Mouse (Mus musculus) adrenal gland, adult 2 months (tissue): ENCODE measurements at regions not wholly inside any gene's neighbourhood (a gene's known extent, or its start where the extent isn't known, plus 50 kb on each side); places are given as distances from the start of the nearest gene placed in this dataset.
A peak's percentile ranks its signal among the peaks of the same experiment; 100 is the strongest.
"Not testable (repeated sequence)": the region's sequence is repeated elsewhere in the genome, so short reads cannot be mapped to it uniquely, and the experiment has no call there.

Source experiments
- DNase-seq: peaks from one replicate; pipeline ENCODE4 v3.0.0; 2021

DNA sequence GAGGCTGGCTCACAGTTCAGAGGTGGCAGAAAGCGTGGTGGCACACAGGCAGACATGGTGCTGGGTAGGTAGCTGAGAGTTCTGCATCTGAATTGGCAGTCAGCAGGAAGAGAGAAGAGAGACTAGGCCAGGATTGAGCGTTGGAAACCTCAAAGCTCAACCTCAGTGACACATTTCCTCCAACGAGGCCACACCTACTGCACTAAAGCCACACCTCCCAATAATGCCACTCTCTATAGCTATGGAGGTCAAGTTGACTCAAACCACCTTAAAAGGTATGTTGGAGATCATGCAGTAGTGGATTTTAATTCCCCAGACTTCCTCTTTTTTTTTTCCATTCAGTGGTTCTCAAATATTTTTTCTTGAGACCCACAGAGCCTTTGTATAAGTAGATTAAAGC lies 57.1 kb downstream of the Ccdc54 start:
- no peak for DNase-seq

DNA sequence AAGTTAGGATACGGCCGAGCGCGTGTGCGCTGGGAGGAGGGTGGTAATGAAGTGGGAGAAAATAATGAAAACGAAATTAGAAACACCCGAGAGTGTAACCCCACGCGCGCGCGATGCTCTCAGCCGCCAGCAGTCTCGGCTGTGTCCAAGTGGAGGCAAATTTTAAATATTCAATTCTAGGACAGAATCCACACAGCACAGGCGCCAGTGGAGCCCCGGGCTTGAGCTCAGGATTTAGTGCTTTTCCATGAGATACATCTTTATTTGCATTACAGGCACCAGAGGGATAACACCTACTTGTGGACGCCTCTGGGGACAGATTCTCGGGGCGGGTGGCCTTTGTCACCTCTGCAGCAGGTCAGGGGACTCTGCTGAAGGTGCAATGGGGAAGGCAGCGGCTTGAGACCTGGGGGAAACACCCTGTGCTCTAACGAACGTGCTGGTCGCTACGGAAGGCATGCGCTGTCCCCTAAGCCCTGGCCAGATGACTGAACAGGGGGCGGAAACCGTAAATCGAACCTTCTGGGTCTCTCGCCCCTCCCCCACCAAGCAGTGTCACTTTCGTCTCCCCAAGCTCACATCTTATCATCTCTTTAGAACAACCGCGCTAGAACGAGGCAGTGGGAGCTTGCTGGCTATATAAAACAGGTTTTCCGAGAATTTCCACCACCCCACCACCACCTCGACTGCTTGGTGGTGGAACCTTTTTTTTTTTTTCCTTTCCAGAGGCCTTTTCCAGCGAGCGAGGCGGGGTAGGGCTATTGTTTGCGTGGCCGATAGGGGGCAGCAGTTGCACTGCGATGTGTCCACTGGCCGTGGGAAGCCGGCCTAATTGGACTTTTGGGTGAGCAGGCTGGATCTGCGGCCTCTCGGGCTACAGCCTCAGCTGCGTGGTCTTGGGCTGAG lies 61.2 kb downstream of the Ccdc54 start:
- peak; percentile 91 for DNase-seq

DNA sequence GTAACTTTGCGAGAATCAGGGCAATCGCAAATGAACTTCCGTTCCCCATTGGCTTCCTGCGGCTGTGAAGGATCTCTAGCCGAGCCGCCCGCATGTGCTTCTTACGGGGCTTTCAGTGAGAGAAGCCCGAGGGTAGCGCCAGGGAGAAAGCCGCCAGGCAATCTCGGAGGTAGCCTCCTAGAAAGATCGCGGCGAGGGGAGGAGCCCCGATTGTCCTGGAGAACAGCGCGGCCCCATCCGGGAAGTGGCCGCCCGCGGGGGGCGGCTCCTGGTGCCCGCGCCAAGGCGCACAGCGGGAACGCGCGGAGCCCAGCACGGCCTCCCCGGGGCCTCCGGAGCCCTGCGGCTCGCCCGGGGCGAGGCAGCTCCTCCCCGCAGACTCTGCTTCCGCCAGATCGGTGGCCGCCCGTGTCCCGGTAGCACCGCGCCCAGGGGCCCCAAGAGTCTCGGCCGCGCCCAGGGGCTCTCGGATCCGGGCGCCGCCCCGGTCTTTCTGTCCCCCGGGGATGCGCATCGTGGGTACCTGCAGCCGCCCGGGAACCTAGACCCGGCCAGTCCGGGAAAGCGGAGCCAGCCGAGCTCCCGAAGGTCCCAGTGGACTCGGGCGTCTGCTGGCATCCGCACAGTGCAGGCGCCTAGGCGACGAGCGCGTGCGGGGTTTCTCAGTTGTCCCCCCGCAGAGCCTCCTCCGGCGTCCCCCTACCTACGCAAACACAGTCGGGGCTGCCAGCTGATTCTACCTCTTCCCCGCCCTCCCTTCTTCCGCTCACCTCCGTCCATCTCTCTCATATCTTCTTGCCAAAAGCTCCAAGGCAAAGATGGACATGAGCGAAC lies 62.1 kb downstream of the Ccdc54 start:
- peak; percentile 93 for DNase-seq

DNA sequence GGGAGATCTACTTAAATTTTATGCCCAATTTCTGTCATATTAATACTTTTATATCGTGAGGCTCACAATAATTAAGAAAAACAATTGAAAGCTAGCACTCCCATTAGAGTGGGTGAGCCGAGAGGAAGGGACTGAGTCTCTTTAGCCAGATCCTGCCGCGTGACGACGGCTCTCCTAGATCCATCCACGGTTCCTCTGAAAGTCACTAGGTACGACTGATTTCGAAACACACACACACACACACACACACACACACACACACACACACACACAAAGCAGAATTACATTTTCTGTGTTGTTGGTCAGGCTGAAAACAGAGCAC lies 62.6 kb downstream of the Ccdc54 start:
- DNase-seq: no peak

DNA sequence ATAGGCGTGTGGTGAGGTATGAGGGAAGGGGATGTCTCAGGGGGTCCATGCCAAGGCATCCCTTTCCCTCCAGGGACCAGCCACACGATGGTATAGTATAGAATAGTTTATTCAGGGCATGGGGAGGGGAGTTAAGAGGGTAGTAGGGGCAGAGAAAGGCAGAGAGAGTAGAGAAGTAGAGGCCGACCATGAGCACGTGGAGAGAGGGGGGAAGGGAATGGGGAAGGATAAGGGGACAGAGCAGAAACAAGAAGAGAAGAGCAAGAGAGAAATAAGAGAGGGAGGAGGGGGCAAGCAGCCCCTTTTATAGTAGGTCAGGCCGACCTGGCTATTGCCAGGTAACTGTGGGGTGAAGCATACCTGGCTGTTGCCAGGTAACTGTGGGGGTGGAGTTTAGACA lies 64.0 kb downstream of the Ccdc54 start:
- DNase-seq: not testable (repeated sequence)

DNA sequence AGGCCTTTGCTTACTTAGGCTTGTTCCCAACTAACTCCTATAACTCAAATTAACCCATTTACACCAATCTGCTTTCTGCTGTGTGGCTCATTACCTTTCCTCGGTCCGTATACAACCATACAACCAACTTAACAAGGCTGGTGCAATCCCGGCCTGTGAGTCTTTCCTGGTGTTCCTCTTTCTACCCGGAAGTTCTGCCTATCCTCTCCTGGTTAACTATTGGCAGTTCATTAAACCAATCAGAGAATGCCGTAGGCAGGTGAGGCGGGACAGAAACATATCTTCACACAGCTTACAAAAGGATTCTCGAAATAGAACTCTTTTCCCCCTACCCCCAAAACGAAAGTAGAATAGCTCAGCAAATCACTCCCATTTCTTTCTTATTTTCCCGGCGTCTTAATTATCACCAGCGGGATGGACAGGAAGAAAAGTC lies 65.0 kb downstream of the Ccdc54 start:
- DNase-seq: no peak

DNA sequence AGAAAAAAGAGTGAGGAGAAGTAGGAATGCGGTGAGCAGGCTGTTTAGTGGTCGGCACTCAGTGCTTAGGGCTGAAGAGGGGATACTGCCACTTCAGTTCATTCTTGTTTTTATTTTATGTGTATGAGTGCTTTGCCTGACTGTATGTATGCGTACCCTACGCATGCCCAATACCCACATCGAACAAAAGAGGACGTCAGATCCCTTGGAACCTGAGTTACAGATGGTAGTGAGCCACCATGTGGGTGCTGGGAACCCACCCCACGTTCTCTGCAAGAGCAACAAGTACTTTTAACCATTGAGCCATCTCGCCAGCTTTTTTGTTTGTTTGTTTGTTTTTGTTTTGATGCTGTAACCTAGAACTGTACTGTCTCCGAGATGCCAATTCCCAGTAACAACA lies 65.5 kb downstream of the Ccdc54 start:
- DNase-seq: no peak

DNA sequence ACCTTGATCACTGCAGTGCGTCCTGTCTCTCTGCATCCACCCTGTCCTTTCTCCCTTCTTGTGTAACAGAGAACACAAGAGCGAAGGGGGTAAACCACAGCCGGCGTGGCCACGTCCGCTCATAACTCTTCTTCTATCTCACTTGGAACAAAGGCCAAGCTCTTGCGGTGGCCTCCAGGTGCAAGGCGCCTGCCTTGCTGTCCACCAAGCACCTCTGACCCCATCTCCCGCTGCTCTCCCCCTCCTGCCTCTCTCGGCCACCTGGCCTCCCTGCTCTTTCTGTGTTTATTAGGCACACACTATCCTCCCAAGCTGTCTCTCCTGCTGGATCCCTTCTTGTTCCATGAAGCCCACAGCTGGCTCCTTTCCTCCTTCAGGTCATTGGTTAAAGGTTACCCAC lies 71.3 kb downstream of the Ccdc54 start:
- no peak for DNase-seq

DNA sequence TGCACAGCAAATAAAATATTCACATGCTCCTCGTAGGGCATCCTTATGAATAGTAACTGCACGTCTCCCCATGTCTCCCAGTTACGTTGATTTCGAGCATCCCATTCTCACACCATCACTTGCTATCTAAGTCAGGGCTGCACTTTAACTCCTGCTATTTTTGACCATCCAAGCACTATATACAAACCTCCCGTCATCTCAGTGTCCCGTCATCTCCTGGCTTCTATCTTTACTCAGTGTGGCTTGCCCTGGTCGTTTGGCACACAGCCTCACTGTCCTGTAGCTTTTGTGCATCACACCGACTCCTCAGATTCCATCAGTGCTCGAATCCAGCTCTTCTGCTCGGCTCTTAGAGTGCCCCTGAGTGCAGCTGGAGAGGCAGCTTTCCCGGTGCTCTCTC lies 74.4 kb downstream of the Ccdc54 start:
- DNase-seq: no peak

DNA sequence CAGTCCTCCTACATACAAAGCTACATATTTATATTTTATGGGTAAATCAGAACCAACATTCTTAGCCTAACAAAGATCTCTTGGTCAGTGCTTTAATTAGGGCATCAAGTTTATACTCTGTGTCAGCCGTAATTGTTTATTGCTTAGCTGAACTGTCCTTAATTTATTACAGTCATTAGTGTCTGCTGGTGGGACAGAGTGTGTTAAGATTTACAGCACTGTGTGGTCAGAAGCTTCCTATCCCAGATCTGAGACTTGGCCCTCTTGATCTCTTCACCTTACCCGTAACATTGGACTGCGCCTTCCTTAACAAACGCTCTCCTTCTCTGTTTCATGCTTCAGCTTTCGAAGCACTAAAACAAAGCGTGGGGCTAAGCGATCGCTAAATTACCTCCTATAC lies 75.9 kb downstream of the Ccdc54 start:
- DNase-seq: no peak

DNA sequence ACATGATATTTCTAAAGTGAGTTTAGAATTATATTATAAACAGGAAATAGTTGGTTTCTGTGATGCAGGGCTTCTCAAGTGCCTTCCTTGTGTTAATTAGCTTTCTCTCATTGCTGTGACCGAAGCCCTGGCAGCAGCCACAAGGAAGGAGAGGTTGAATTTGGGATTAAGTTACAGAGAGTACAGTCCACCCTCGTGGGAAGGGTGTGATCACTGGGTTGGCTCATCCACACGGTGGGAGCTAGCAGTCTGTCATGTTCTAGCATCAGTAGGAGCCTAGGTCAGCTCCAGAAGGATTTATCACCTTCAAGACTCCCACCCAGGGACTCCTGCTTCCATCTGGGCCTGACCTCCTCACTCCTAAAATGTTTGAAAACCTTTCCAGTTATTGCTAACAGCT lies 78.9 kb downstream of the Ccdc54 start:
- DNase-seq: no peak

DNA sequence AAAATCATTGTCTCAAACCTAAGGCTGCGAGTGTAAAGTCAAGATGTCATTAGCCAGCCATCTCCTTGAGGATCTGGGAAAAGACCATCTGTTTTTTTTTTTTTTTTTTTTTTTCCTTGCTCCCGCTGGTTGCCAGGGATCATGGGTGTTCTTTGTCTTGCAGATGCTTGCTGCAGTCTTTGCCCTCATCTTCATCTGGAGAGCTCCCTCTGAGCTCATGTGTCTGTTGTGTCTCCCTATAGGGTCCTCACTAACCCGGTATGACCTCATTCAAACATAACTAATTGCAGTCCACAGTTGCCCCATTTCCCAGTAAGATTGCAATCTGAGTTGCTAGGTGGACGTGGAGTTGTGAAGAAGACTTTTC lies 77.3 kb upstream of the Bbx start:
- DNase-seq: no peak

DNA sequence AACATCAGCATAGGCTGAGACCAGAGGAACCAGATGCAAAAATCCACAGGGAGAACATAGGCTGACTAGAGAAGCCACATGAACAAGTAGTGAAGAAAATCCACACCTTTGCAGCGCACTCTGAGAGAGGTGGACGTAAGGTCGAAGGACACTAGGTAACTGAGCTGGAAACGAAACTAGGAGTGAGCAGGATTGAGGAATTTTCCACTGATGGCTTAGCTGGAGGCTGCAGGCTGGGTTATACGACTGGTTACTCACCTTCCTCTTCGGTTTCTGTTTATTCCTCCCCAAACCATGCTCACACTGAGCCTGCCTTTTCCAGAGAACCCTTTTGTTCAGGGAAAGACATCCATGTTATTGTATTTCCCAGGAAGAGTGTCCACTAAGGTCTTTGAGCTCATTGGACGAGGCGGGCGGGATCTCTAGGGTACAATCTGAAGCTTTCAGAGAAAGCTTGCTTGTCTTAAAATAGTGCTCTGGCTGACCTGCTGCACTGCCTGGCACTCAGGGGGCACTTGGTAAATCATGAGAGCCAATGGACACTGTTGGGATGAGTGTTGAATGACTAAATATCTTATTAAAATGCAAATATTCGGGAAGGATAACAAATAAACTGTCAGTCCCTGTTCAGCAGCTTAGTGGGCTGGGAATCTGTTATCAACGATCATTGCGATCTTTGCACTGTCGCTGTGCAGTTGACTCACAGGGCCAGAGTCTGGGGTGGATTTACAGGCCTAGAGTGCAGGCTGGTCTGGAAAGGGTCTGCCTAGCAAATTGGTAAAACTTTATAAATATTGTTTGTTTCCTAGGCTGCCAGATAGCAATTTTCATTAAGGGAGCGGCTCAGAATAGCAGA lies 76.7 kb upstream of the Bbx start:
- no peak for DNase-seq

DNA sequence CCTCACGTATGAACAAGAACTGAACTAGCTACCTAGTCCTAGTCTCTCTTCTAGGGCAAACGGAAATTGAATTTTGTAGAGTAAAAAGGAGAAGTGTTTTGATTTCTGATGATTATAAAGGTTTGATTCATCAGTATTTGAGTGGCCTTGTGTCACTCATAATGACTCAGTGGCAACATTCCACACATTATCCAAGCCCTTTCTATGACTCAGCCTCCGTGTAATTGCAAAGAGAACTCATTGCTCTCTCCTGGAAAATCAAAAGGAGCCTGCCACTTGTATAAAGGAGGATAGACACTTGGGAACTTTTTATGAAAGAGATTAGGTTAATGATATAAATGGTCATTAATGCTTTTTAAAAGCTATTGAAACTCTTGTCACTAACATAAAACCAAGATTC lies 72.4 kb upstream of the Bbx start:
- DNase-seq: peak; percentile 14

DNA sequence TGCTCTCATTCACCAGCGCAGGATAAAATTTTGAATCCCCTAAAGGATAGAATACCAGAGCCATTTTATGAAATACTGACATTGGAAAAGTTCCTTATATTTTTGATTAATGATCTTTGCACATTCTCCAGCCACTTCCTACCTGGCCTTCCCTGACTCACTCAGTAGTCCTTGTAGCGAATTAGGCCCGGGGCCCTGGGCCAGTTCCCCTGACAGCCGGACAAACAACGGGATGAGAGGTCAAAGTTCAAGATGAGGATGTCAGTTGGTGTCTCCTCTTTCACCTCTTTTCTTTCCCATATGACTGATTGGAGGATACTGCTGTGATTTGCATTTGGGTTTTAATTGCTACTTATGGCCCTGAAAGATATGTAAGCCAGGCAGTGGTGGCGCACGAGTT lies 66.7 kb upstream of the Bbx start:
- no peak for DNase-seq

DNA sequence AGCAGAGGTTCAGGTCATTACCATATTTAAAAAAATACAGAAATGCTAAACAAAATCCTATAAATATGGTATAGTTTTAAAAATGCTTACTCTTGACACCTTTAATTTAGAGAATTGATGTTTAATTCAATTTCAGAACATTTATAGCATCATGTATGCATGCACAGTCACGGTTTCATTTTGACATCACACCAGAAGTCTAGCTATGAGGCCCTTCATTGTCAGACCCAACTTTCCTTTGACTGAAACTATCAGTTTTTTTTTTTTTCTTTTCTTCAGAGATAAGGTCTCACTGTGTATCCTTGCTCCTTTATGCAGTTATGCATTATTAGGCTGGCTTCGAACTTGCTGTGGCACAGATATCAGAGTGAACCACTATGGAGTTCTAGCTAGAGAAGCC lies 61.5 kb upstream of the Bbx start:
- DNase-seq: no peak

DNA sequence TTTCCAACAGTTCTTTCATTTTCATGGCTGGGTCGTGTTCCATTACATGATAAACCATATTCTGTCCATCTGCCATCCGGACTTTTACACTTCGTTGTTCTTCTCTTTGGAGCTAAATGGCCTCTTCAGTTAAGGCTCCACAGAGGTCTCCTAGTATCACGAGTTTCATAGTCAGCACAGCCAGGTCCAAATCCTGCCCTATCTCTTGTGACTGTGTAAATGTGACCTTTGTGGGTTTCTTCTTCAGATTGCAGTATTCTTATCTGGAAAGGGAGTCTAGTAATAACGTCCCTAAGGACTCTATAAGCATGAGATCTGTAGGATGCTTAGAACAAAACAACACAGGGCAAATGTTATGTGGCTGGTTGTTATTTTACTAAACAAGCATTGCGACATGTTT lies 57.1 kb upstream of the Bbx start:
- DNase-seq: no peak

DNA sequence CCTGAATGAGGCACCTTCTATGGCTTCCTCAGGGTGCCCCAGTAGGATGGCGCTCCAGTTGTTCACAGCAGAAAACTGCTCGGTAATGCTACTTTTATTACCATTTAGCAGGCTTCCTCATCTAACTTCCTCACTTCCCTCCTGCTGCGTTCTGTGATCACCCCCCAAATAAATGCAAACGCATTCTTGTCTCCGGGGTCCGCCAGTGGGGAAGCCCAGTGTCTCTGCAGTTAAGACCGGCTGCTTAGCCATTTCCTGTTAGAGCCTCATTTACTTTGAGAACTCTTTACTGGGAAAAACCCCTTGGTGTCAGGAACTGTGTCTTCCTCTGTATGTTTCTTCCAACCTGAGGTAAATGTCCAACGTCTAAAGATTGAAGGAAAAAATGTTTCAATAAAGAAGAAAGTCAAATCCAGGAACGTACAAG lies 50.2 kb upstream of the Bbx start:
- no peak for DNase-seq
